Mouse (Mus musculus) CH12.LX (cell line): ENCODE measurements around the gene Cfap20. TPM values are rescaled to one million over a fixed set of nuclear protein-coding genes. Genes with fewer than 3 reads are reported as not detected.

Source experiments
- DNase-seq: peaks from one replicate; pipeline ENCODE4 v3.0.0-alpha.2; 2013; ENCODE audit errors: extremely low read depth
- H3K27ac ChIP-seq: 2 replicates; pipeline ENCODE4 v1.5.1; 2012; ENCODE audit warnings: low read depth, mild to moderate bottlenecking, control low read depth, moderate library complexity; ENCODE audit not compliant: insufficient read depth
- H3K27me3 ChIP-seq: replicated peaks from 2 replicates; pipeline ENCODE3; 2012; ENCODE audit warnings: inconsistent platforms
- H3K36me3 ChIP-seq, 2 experiments: replicated peaks in 1 of 2; 2 replicates each; pipeline versions ENCODE3 to v1.6.1; 2012; ENCODE audit warnings: inconsistent platforms in 1 of 2, low read length in 1 of 2, mild to moderate bottlenecking in 1 of 2, mixed read lengths in 1 of 2, moderate library complexity in 1 of 2; ENCODE audit not compliant: control insufficient read depth in 1 of 2, insufficient read depth in 1 of 2
- H3K4me1 ChIP-seq, 2 experiments: 2 replicates each; pipeline ENCODE4 v1.6.1; 2012; ENCODE audit warnings: inconsistent platforms in 1 of 2, moderate library complexity in 1 of 2; ENCODE audit not compliant: insufficient read depth in 2 of 2, control insufficient read depth in 1 of 2
- H3K4me2 ChIP-seq: 2 replicates; pipeline ENCODE4 v1.6.1; 2012; ENCODE audit warnings: low read depth, mild to moderate bottlenecking, control low read depth; ENCODE audit not compliant: poor library complexity, insufficient read depth, severe bottlenecking
- H3K4me3 ChIP-seq, 3 experiments: fragments of 150-350 bp in 1 of 3; sonication (generic) in 1 of 3; replicated peaks in 1 of 3; 2 replicates each; pipeline versions ENCODE3 to v1.5.1; 2011 to 2012; ENCODE audit warnings: low read depth in 2 of 3, low read length in 2 of 3, mild to moderate bottlenecking in 2 of 3, moderate library complexity in 2 of 3, control low read depth in 1 of 3, improper control_type of control experiment in 1 of 3, inconsistent platforms in 1 of 3, mixed read lengths in 1 of 3; ENCODE audit not compliant: poor library complexity in 1 of 3
- H3K79me2 ChIP-seq: replicated peaks from 2 replicates; pipeline ENCODE4 v1.6.1; 2012; ENCODE audit warnings: mild to moderate bottlenecking, moderate library complexity; ENCODE audit not compliant: control insufficient read depth, poor library complexity, insufficient read depth, severe bottlenecking; ENCODE audit errors: extremely low read depth
- H3K9ac ChIP-seq: 2 replicates; pipeline ENCODE4 v1.6.1; 2012; ENCODE audit warnings: low read depth, mild to moderate bottlenecking, control low read depth, moderate library complexity; ENCODE audit not compliant: insufficient read depth
- H3K9me3 ChIP-seq: replicated peaks from 2 replicates; pipeline ENCODE3; 2012; ENCODE audit warnings: low read length, inconsistent platforms, mixed read lengths
- CHD1 ChIP-seq: IDR thresholded peaks from 2 replicates; pipeline ENCODE4 v1.6.1; 2012; ENCODE audit warnings: low read depth, low read length, improper control_type of control experiment, inconsistent platforms
- E2F4 ChIP-seq: IDR thresholded peaks from 2 replicates; pipeline ENCODE4 v1.6.1; 2011; ENCODE audit warnings: low read depth, low read length, improper control_type of control experiment; ENCODE audit not compliant: insufficient replicate concordance
- EP300 ChIP-seq: IDR thresholded peaks from 2 replicates; pipeline ENCODE4 v1.6.1; 2011; ENCODE audit warnings: low read length, improper control_type of control experiment
- ETS1 ChIP-seq: conservative IDR thresholded peaks from 2 replicates; pipeline ENCODE4 v1.6.1; 2012; ENCODE audit warnings: low read depth, mild to moderate bottlenecking, inconsistent platforms, low read length, improper control_type of control experiment, moderate library complexity
- IRF4 ChIP-seq: IDR thresholded peaks from 2 replicates; pipeline ENCODE4 v1.6.1; 2014; ENCODE audit warnings: low read depth, mild to moderate bottlenecking, inconsistent platforms, low read length, improper control_type of control experiment
- JUN ChIP-seq: IDR thresholded peaks from 2 replicates; pipeline ENCODE4 v1.6.1; 2011; ENCODE audit warnings: low read depth, mild to moderate bottlenecking, low read length, improper control_type of control experiment, moderate library complexity; ENCODE audit not compliant: insufficient read depth
- KAT2A ChIP-seq: IDR thresholded peaks from 2 replicates; pipeline ENCODE4 v1.6.1; 2012; ENCODE audit warnings: low read length, improper control_type of control experiment, inconsistent platforms; ENCODE audit not compliant: insufficient replicate concordance
- MEF2A ChIP-seq: IDR thresholded peaks from 2 replicates; pipeline ENCODE4 v1.6.1; 2014; ENCODE audit warnings: low read depth, mild to moderate bottlenecking, inconsistent platforms, low read length, improper control_type of control experiment, borderline replicate concordance
- MXI1 ChIP-seq: IDR thresholded peaks from 2 replicates; pipeline ENCODE4 v1.6.1; 2011; ENCODE audit warnings: mild to moderate bottlenecking, low read depth, low read length, improper control_type of control experiment
- POLR2A ChIP-seq: IDR thresholded peaks from 2 replicates; pipeline ENCODE4 v1.6.1; 2011; ENCODE audit warnings: low read depth, mild to moderate bottlenecking, improper control_type of control experiment, low read length
- RAD21 ChIP-seq: IDR thresholded peaks from 2 replicates; pipeline ENCODE4 v1.6.1; 2011; ENCODE audit warnings: low read depth, mild to moderate bottlenecking, low read length, improper control_type of control experiment, moderate library complexity
- TBP ChIP-seq: conservative IDR thresholded peaks from 2 replicates; pipeline ENCODE4 v1.6.1; 2011; ENCODE audit warnings: low read depth, low read length, improper control_type of control experiment
- TCF12 ChIP-seq: IDR thresholded peaks from 2 replicates; pipeline ENCODE4 v1.6.1; 2014; ENCODE audit warnings: low read depth, mild to moderate bottlenecking, inconsistent platforms, low read length, improper control_type of control experiment
- USF1 ChIP-seq: IDR thresholded peaks from 2 replicates; pipeline ENCODE4 v1.6.1; 2014; ENCODE audit warnings: low read depth, mild to moderate bottlenecking, inconsistent platforms, low read length, improper control_type of control experiment
- ZMIZ1 ChIP-seq: IDR thresholded peaks from 2 replicates; pipeline ENCODE4 v1.6.1; 2012; ENCODE audit warnings: low read depth, mild to moderate bottlenecking, inconsistent platforms, low read length, improper control_type of control experiment
- ZNF384 ChIP-seq: IDR thresholded peaks from 2 replicates; pipeline ENCODE4 v1.6.1; 2012; ENCODE audit warnings: low read depth, low read length, improper control_type of control experiment, inconsistent platforms
- dilution Hi-C: fragments of 300-500 bp; cut with MboI; formaldehyde crosslinking; loops from 2 replicates; pipeline ENCODE4 v1.14.3; 2020; ENCODE audit warnings: low sequenced_read_pairs; ENCODE audit not compliant: extremely low pct_unique_long_range_greater_than_20kb, extremely low pct_ligation_motif_present
- in situ Hi-C: fragments of 300-500 bp; cut with MboI; formaldehyde crosslinking; loops from 3 replicates; pipeline ENCODE4 v1.14.3; 2019; ENCODE audit warnings: low sequenced_read_pairs, low pct_ligation_motif_present, low pct_unique_long_range_greater_than_20kb, mixed read lengths
- polyA plus RNA-seq: library from polyadenylated mRNA; unstranded; fragments of >175 nt; gene quantifications from 2 replicates; pipeline ENCODE4 v1.2.1, GENCODE M21; 2012; ENCODE audit warnings: low read depth; ENCODE audit not compliant: insufficient read length
- total RNA-seq, 2 experiments: library from RNA; depleted of rRNA; stranded (reverse); fragments of 300-350 nt in 1 of 2; fragments of >200 nt in 1 of 2; gene quantifications; 2 replicates each; pipeline ENCODE4 v1.2.3; 2012 to 2014

The Cfap20 gene
- total and polyA plus RNA-seq, 3 experiments: 53.4 to 93.0 (median 57.2) TPM

- in situ Hi-C loops: no loop called here
- dilution Hi-C loops: no loop called here
- H3K9me3 ChIP-seq: no peaks in the 10 kb centered on the region
These were observed 61.2 kb downstream of the Cfap20 start for GRCm38 (mm10) chr8:95373389-95374002.

More at GRCm38 (mm10) chr8:95373389-95374002, 61.2 kb downstream of the Cfap20 start:
- Histone ChIP-seq H3K4me3 (no peak overlapping the region), H3K27ac (no peak overlapping the region), H3K79me2 (no peaks in the 10 kb centered on the region), H3K27me3 (no peaks in the 10 kb centered on the region), H3K36me3 (no peaks in the 10 kb centered on the region), H3K4me1 (peaks cover 3 to 10% of the 10 kb centered on the region in 2 experiments), H3K4me2 (no peak overlapping the region), H3K9ac (no peak overlapping the region)
- no peak for DNase-seq
- TF ChIP-seq RAD21 (no peak), KAT2A (no peak), EP300 (no peak), ETS1 (no peak), IRF4 (no peak), CHD1 (no peak), MXI1 (no peak), USF1 (no peak), TBP (no peak), MEF2A (no peak), JUN (no peak), POLR2A (no peak), ZNF384 (no peak), E2F4 (no peak), ZMIZ1 (no peak), TCF12 (no peak)

Other genes with a start within 250 kb of the Cfap20 start
- gene Kifc3, start 232.1 kb downstream of the Cfap20 start, total RNA-seq (2012; rRNA removed): 1.5 and 1.7 TPM in 2 replicates
- 0.78 and 1.3 TPM in 2 replicates for gene Kifc3, start 232.1 kb downstream of the Cfap20 start, total RNA-seq (2014; rRNA removed)
- gene Kifc3, start 232.1 kb downstream of the Cfap20 start, polyA plus RNA-seq: 1.8 and 2.7 TPM in 2 replicates
- gene Cngb1, start 128.3 kb downstream of the Cfap20 start, total RNA-seq (2012; rRNA removed): not detected in 2 replicates
- not detected in 2 replicates for gene Cngb1, start 128.3 kb downstream of the Cfap20 start, total RNA-seq (2014; rRNA removed)
- not detected in 2 replicates for gene Cngb1, start 128.3 kb downstream of the Cfap20 start, polyA plus RNA-seq
- not detected in 2 replicates for gene Tepp, start 124.3 kb downstream of the Cfap20 start, total RNA-seq (2012; rRNA removed)
- not detected in 2 replicates for gene Tepp, start 124.3 kb downstream of the Cfap20 start, total RNA-seq (2014; rRNA removed)
- gene Tepp, start 124.3 kb downstream of the Cfap20 start, polyA plus RNA-seq: not detected in 2 replicates
- gene Zfp319, start 102.9 kb downstream of the Cfap20 start, total RNA-seq (2012; rRNA removed): 2.0 and 2.1 TPM in 2 replicates
- 0.81 and 0.83 TPM in 2 replicates for gene Zfp319, start 102.9 kb downstream of the Cfap20 start, total RNA-seq (2014; rRNA removed)
- gene Zfp319, start 102.9 kb downstream of the Cfap20 start, polyA plus RNA-seq: 2.7 and 3.3 TPM in 2 replicates
- gene Usb1, start 102.6 kb downstream of the Cfap20 start, total RNA-seq (2012; rRNA removed): 15.2 and 17.8 TPM in 2 replicates
- gene Usb1, start 102.6 kb downstream of the Cfap20 start, total RNA-seq (2014; rRNA removed): 17.7 and 25.0 TPM in 2 replicates
- 15.7 and 16.4 TPM in 2 replicates for gene Usb1, start 102.6 kb downstream of the Cfap20 start, polyA plus RNA-seq
- gene Mmp15, start 82.6 kb downstream of the Cfap20 start, total RNA-seq (2012; rRNA removed): 0.04 TPM in 2 replicates
- not detected in 2 replicates for gene Mmp15, start 82.6 kb downstream of the Cfap20 start, total RNA-seq (2014; rRNA removed)
- 0.44 TPM in 1 of 2 replicates, not detected in the other for gene Mmp15, start 82.6 kb downstream of the Cfap20 start, polyA plus RNA-seq
- gene Csnk2a2, start 55.2 kb upstream of the Cfap20 start, total RNA-seq (2012; rRNA removed): 32.1 and 35.7 TPM in 2 replicates
- 51.7 and 72.1 TPM in 2 replicates for gene Csnk2a2, start 55.2 kb upstream of the Cfap20 start, total RNA-seq (2014; rRNA removed)
- gene Csnk2a2, start 55.2 kb upstream of the Cfap20 start, polyA plus RNA-seq: 126 and 133 TPM in 2 replicates
- not detected in 2 replicates for gene Ccdc113, start 99.2 kb upstream of the Cfap20 start, total RNA-seq (2012; rRNA removed)
- not detected in 2 replicates for gene Ccdc113, start 99.2 kb upstream of the Cfap20 start, total RNA-seq (2014; rRNA removed)
- gene Ccdc113, start 99.2 kb upstream of the Cfap20 start, polyA plus RNA-seq: not detected in 2 replicates
- gene Prss54, start 141.5 kb upstream of the Cfap20 start, total RNA-seq (2012; rRNA removed): not detected in 2 replicates
- not detected in 2 replicates for gene Prss54, start 141.5 kb upstream of the Cfap20 start, total RNA-seq (2014; rRNA removed)
- not detected in 2 replicates for gene Prss54, start 141.5 kb upstream of the Cfap20 start, polyA plus RNA-seq
- gene Gins3, start 198.6 kb upstream of the Cfap20 start, total RNA-seq (2012; rRNA removed): 10.4 and 13.9 TPM in 2 replicates
- 18.0 and 19.4 TPM in 2 replicates for gene Gins3, start 198.6 kb upstream of the Cfap20 start, total RNA-seq (2014; rRNA removed)
- 14.2 and 15.8 TPM in 2 replicates for gene Gins3, start 198.6 kb upstream of the Cfap20 start, polyA plus RNA-seq
- gene Ndrg4, start 242.1 kb upstream of the Cfap20 start, total RNA-seq (2012; rRNA removed): 1.7 and 2.1 TPM in 2 replicates
- 1.6 TPM in 2 replicates for gene Ndrg4, start 242.1 kb upstream of the Cfap20 start, total RNA-seq (2014; rRNA removed)
- 2.1 TPM in 2 replicates for gene Ndrg4, start 242.1 kb upstream of the Cfap20 start, polyA plus RNA-seq